Mouse (Mus musculus) adrenal gland, adult 8-10 months (tissue): ENCODE data around the gene Mthfd2l. TPM values are rescaled to one million over a fixed set of nuclear protein-coding genes. Genes with fewer than 3 reads are reported as not detected.

Experiments used
- DNase-seq: peaks from one replicate; pipeline ENCODE4 v3.0.0; 2022
- total RNA-seq, 4 experiments: library from RNA; stranded (reverse); gene quantifications; 2 replicates each; pipeline ENCODE4 v1.2.4; 2022

Mthfd2l gene
- total RNA-seq: 10 to 100 TPM; 15.7 to 20.5 (median 18.5) TPM

DNA sequence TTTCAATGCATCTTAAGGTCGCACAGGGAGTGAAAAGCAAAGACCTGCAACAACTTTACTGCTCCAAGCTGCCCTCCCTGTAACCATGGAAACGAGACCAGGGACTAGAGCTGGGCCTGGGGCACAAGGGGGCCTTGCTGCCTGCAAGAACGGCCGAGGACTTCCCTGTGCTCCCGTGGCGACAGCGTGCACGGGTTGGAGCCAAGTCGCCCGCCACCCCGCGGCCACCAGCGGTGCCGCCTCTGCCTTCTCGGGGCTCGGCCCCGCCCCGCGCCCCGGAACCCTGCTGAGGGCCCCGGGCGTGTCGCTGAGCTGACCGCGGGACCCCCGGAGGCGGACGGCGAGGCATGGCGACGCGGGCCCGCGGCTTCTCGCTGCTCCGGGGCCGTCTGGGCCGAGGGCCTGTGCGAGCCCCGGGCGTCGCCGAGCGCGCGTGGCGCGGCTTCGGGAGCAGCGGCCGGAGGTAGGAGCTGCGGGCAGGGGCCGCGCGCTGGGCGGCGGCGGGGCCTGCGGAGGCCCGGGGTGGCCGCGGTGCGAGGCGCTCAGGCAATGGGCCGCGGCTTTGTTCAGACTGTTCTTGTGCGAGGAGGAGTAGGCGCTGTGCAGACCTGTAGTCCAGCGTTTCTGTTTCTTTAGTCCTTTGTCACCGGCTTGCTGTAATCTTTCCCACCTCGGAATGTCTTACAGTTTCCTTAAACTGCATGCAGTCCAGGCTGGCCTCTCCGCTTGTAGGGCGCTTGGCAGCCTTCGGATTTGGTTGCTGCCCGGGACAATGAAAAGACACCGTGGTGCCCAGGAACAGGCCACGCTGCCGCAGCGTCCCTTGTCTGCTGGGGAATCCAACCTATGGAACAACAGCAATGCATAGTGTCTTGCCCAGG is at the start of gene Mthfd2l:
TSS of gene Mthfd2l (plus strand) at position 147 of the 881 bp plus-strand sequence.
- DNase-seq: peak; percentile 78

DNA sequence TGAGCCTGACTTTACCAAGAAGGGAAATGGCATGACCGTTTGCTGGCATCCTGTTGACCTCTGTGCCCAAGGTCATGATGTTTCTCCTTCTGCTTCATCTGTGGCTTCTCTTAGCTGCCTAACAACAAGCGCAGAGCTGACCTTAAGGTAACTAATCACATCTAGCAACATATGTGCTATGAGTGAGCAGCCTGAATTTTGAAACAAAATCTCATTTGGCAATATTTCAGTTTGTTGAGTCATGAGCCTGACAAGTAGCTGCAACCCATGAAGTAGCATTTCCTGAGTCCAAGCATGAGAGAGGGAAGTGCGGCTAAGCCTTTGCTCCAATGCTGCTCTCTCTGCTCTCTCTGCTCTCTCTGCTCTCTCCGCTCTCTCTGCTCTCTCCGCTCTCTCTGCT is 49.2 kb upstream of the Mthfd2l start:
- no peak for DNase-seq

DNA sequence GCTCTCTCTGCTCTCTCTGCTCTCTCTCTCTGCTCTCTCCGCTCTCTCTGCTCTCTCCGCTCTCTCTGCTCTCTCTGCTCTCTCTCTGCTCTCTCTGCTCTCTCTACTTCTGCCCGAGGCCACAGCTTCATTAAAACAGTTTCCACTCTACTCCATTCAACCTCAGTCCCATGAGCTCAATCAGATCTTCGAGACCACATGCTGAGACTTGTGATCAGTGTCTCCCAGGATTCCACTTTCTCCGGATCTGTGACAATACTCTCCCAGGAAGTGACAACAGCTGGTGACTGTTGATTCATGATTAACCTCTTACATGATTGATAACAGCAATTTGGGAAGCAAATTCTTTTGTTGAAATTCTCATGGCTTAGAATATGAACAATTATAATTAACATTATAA is 48.8 kb upstream of the Mthfd2l start:
- DNase-seq: no peak

DNA sequence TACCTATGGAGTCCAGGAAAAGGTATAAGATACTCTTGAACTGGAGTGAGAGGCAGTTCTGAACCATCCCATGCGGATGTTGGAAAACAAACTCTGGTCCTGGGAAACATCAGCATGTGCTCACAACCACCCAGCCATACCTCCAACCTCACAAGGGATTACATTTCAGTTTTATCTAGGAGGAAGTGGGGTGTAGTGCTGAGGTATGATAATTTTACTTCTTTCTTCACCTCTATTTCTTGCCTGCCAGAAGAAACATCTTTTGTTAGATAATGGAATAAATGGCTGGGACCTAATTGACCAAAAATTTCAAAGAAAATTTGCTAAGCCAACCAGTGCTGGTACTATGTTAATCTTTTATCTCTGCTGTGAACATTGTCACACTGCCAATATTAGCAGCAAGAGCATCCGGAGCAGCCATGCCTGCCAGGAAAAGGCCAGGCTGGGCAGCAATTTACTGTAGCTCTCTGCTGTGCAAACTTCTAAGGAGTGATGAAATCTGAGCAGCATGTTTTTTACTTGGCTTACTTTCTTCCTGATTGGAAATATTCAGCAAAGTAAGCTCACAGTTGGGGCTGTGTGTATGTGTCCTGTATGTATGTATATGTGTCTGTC is 46.2 kb upstream of the Mthfd2l start:
- no peak for DNase-seq

DNA sequence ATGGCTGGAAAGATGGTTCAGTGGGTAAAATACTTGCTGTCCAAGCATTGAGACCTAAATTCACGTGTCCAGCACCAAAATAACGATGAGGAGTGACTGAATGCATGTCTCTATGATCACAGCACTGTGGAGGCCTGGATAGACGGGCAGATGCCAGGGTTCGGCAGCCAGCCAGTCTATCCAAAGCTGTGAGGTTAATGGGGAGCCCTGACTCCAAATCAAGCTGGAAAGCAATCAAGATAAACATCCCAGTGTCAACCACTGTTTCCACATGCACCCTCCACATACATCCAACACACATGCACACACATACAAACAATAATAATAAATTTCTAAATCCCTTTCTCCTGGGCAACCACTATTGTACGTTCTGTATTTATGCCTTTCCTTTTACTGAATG is 42.3 kb upstream of the Mthfd2l start:
- no peak for DNase-seq

DNA sequence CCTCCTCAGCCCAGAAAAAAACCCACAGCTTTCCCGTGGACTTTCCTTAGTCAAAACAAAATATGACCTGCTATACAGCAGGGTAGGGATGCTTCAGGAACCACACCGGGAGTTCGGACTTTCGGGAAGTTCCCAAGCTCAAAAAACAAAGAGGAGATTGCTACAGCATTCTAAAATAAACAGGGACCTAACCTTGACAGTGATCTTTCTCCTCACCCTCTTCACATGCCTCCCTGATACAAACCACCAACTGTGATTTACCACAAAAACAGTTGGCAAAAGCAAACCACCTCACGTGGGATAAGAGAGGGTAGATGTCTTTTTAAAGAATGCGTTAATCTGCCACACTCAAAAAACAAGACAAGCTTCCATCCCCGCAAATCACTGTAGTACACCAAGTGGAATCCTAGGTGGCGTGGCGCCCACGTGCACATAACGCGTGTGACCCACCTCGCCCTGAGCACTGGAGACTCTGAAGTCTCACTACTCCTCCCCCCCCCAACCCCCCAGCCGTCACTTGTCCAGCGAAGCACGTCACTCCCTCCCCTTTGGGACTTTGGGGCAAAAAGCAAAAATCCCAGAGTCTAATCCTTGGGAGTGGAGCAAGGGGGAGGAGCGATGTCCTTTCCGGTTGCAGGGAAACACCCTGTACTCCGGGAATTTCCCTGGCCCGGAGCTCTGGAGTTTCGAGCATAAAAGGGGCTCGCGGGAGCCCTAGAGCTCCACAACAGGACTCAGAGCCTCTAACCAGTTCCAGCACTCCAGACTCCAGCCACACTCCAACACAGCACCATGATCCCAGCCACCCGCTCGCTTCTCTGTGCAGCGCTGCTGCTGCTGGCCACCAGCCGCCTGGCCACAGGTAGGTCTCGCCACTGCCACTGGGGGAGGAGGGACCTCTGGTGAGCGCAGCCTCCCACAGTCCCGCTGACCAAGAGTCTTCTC is 40.1 kb upstream of the Mthfd2l start, which contains the start of gene Cxcl1:
TSS of gene Cxcl1 (plus strand) at position 723 of the 945 bp plus-strand sequence.
- DNase-seq: peak; percentile 29

DNA sequence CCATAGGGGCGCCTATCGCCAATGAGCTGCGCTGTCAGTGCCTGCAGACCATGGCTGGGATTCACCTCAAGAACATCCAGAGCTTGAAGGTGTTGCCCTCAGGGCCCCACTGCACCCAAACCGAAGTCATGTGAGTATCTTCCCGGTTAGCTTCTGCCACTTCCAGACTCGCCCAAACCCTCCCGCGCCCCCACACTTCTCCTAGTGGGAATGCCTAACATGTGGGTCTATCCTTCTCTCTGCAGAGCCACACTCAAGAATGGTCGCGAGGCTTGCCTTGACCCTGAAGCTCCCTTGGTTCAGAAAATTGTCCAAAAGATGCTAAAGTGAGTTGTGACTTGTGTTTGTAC is 39.5 kb upstream of the Mthfd2l start:
- no peak for DNase-seq

DNA sequence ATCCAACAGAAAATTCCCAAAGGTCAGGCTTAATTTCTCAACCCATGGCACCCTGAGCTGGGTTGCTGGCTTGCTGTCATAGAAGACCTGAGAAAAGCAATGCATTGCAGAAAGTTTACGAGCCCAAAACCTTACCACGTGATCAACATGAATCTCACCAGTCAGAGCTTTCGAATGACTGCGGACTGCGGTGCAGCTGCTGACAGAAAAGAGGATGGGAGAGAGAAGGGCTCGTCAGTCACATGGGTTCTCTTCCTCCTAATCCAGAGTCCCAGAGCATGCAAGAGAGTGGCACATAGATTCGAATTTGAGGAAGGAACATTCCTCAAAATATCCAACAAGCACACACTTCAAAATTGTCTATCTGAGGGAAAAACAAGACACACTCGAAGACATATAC is 36.7 kb upstream of the Mthfd2l start:
- no peak for DNase-seq

DNA sequence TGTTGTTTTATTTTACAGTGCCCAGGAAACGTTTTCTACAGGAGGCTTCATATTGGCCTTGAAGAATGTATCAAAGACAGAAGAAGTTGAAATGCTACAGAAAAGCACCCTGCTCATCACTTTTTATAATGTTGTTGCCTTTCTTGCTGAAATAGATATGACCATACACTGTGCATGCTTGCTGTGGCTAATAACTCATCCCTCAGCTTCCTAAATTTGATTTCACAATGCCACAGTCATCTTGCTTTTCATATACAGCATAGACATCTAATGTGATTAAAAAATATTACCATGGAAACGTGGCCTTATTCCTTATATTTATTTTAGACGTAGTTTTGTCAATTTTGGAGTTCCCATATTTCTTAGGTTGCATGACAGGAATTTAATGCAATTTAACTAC is 33.5 kb upstream of the Mthfd2l start:
- no peak for DNase-seq

DNA sequence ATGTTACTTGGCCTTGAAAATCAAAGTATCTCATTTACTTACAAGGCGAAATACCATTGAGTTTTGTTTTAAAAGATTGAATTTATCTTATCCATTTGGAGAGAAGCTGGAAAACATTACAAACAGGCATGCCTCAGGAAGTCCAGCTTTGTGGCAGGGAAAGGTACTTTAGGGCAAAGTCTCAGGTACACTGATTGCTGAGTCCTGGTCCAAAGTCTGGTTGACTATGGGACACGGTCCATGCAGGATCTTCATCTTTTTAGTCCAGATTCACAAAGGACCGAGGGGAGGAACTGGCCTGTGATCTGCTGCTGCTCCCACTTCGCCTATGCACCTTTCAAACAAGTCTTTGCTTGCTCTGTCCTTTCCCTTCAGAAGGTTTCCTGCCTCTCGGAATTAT is 31.6 kb upstream of the Mthfd2l start:
- no peak for DNase-seq

DNA sequence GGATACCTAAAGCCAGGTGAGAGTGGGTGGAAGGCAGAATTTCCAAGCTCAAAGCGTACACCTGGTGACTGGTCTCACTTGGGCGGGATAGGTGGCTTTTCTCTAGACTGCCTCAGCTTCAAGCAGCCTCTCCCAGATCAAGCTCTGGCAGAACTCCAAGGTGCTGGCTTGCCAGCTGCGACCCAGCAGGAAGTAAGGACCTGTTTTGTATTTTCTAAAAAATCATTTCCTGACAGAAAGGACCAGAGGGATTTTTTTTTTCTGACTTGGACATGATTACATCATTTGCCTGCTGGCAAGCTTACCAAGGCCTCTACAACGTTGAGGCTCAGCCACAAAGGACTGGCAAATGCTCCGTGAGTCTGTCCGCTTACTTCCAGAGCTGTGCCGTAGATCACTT is 30.8 kb upstream of the Mthfd2l start:
- DNase-seq: peak; percentile 59

DNA sequence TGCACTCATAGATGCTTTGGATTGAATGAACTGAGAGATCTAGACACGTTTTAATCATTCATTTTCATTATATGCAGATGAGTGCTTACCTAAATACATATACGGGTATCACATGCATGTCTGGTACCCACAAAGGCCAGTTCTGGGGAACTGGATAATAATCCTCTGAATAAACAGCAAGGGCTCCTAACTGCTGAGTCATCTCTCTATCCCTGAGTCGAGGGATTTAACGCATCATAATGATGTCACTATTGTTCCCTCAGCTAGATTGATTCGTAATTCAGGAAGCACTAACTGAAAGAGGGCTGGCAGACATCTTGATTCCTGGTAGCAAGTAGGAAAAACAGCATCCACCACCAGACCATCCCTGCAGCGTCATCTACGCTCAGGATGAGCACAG is 30.2 kb upstream of the Mthfd2l start:
- DNase-seq: no peak

DNA sequence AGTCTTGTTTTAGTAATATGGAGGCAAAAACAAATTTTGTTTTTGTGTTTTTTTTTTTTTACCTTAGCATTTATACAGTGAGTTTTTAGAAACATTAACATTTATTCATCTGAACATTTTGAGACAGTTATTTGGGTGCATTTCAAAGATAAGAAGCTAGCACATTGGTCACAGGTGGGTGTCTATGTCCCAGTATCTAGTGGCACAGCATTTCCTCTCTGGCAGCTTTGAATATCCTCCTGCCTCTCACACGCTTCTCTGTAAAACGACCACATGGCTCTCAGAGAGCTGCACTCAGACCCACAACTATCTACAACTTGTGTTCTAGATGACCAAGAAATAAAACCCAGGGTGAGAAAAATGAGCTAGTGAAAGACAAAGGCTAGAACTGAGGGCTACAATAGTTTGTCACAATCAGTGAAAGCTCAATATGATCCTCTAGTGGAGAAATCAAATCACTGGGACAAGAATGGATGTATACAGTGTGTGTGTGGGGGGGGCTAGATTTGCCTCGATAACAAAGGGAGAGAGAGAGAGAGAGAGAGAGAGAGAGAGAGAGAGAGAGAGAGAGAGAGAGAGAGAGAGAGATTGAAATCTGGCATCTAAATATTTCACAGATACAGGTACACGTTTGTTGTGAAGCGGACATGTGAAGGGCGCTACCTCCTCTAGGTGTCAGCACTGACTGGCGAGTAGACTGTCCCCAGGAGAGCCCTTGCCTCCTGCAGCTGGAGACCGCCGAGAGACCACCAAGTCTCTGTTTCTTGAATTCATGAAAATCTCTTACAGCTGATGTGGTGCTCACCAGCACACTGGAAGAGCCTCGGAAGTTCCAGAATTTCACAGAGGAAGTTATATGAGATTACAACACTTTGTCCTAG is 28.3 kb upstream of the Mthfd2l start:
- DNase-seq: no peak

DNA sequence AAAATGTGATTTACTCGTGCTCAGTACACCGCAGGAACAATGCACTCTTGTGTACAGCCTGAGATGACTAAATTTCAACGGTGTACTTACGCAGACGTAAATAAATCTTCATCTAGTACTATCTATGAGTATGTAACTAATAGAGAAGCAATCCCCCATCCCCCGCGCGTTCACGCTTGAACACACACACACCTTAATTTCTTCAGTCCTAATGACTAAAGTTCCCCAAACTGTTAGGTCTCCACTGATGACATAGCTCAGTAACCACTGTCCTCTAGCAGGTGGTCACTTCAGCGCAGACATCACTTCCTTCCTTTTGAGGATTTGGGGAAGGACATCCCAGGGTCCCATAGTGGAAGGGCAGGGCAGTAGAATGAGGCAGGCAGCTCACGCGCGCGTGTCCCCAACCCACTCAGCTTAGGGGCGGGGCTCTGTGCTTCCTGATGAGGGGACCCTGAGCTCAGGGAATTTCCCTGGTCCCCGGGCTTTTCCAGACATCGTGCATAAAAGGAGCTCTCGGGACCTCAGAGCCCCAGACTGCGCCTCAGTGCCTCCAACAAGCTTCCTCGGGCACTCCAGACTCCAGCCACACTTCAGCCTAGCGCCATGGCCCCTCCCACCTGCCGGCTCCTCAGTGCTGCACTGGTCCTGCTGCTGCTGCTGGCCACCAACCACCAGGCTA is 27.4 kb upstream of the Mthfd2l start, which contains the start of gene Cxcl2:
TSS of gene Cxcl2 (plus strand) at position 533 of the 682 bp plus-strand sequence.
- DNase-seq: no peak

DNA sequence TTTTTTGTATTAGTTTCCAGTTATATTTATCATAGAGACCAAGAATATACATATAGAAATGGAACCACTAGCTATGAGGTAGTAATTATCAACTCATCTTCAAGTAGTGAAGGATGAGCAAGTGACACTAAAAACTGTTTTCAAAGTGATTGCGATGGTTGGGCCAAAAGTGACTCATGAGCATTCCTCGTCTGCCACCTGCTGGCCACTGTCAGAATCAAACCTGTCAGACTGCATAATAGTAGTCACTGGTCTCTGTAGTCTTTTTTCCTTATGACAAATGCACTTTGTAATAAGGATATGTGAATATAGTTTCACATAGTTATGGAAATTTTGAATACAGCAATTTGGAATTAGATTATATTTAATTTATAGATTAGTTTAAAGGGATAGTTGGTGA is 21.9 kb upstream of the Mthfd2l start:
- DNase-seq: peak; percentile 30

DNA sequence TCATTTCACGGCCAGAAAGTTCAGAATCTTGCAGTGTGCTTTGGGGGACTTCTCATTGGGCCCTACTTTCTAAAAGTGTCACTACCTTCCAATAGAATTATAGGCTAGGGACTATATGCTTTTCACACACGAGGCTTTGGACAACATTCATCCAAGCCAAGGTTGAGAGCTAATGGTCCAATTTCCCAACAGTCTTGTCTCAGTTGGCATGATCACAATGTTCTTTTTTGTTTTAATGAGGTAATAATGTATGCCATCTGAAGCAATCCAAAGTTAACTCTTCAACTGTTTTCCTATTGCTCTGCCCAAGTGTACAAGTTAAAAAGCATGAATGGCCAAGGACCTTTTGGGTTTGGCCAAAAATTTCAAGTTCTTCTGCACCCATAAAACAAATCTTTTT is 11.4 kb upstream of the Mthfd2l start:
- no peak for DNase-seq

DNA sequence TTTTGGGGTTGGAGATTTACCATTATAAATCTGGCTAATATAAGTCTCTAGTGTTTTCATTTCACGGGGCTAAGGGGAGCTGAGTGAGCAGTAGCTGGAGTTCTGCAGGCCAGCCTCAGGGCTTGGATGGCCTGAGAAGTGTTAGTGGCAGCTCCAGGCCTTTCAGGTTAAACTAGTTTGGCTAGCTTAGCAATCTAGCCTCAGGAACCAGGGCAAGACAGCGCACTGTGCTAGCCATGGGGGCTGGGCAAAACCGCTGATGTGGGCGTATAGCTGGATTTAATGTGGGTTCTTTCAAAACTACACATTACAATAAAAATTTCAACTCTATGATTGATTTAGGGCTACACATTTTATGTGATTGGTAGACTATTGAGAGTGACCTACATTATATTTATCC is 8.0 kb upstream of the Mthfd2l start:
- no peak for DNase-seq

DNA sequence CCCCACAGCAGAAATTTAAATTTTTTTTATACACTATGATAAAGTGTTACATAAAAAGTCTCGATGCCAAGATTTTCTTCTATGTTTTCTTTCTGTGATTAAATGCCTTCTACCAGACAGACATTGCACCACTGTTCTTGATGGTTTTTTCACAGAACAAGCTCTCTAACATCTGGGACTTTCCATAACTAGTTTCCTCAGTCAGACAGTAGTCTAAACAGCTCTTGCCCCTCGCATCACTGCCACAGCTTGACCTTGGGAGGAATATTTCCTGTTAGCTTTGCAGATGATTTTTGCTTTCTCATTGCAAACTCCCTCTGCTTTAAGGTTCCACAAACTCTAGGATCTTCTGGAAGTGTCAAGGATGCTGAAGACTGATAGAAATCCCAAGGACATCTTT is 371 bp upstream of the Mthfd2l start:
- DNase-seq: no peak

DNA sequence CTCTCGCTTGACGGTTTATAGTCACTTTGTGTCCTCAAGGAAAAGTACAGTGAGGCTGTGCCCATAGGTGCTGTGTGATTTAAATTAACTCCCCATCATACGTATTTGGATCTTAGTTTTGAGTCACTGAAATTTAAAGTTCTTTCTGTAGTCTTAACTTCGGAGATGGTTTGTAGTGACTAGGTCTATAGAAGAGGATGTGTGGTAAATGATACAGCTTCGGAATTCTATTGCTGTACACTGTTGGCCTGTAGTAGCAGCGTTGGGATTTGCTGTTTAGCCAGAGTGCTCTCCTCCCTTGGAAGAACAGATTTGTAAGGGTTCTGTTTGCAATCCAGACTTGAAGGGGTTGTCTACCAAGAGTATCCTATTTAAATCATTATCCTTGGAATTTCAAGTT is 994 bp downstream of the Mthfd2l start:
- DNase-seq: no peak

DNA sequence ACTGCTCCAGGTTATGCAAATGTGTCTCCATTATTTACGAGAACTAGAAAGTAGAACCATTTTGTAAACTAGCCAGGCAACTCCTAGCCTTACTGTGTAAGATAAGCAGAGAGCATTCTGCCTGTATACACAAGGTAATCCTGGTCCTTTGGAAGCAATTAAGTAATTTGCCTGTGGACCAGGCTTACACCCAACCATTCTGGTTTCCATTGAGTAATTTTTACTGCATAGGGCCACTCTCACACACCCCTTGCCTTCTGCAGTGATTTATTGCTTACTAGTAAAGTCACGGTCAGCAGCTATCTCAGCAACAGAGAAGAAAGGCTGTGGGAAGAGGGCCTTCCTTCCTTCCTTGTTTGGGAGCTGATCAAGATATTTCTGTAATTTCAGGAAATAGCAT is 5.8 kb downstream of the Mthfd2l start:
- DNase-seq: no peak

DNA sequence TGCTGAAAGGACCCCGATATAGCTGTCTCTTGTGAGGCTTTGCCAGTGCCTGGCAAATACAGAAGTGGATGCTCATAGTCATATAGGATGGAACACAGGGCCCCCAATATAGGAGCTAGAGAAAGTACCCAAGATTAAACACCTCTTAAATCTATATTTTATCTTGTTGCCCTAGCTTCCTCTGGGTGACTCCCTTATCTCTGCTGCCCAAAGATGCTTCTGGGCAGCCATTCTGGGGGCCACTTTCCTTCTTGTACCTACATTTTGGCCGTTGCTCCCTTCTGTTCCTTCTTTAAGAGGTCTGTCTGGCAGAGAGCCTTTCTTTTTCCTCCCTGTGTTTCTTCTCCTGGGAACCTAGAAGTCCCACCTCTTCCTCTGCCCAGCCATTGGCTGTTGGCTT is 14.5 kb downstream of the Mthfd2l start:
- DNase-seq: no peak
